Mouse (Mus musculus) bone marrow macrophage, adult 2 months (primary cell): ENCODE data around the gene Exosc5.

Experiments
- CTCF ChIP-seq: IDR thresholded peaks from 2 replicates; pipeline ENCODE4 v1.5.1; 2012; ENCODE audit warnings: low read depth, mild to moderate bottlenecking, low read length, moderate library complexity
- POLR2A ChIP-seq: IDR thresholded peaks from 2 replicates; pipeline ENCODE4 v1.6.1; 2012; ENCODE audit warnings: mild to moderate bottlenecking, low read depth, low read length, borderline replicate concordance

DNA sequence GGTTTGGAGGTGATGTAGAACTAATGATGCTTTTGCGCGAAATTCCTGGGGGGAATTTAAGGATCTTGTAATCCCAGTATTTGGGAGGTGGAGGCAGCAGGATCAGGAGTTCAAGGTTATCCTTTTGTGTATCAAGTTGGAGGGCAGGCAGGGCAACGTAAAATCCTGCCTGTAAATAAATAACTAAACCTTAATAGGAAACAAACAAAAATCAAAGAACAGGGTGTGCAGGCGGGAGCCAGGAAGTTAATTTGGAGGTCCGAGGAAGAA lies 39.3 kb upstream of the Exosc5 start:
- TF ChIP-seq POLR2A (no peak), CTCF (no peak)
